Mouse (Mus musculus) lung, postnatal 0 days (tissue): Measurements from ENCODE around the gene Ctsa.
A peak's percentile ranks its signal among the peaks of the same experiment; 100 is the strongest.

Source experiments
- CTCF ChIP-seq: IDR thresholded peaks from 2 replicates; pipeline ENCODE4 v1.5.1; 2016; ENCODE audit warnings: antibody characterized with exemption, mild to moderate bottlenecking
- EP300 ChIP-seq: IDR thresholded peaks from 2 replicates; pipeline ENCODE4 v1.6.1; 2016; ENCODE audit warnings: antibody characterized with exemption, mild to moderate bottlenecking, control low read depth

- peak; percentile 54 for TF ChIP-seq CTCF
- TF ChIP-seq EP300: peak; percentile 12; the same call in 1 of the 2 replicates
Measured at GRCm38 (mm10) chr2:164823181-164823585, 9.5 kb upstream of the Ctsa start.
